Mouse (Mus musculus) spleen, adult 2 months (tissue): ENCODE data around the gene Lix1l.

Experiments used
- CTCF ChIP-seq: fragments of 200-500 bp; IDR thresholded peaks from 2 replicates; pipeline ENCODE4 v1.5.1; 2011; ENCODE audit warnings: mild to moderate bottlenecking, inconsistent platforms; ENCODE audit not compliant: insufficient read depth, insufficient read length, insufficient replicate concordance; ENCODE audit errors: extremely low read depth
- POLR2A ChIP-seq: fragments of 200-500 bp; IDR thresholded peaks from 2 replicates; pipeline ENCODE4 v1.6.1; 2011; ENCODE audit warnings: low read depth, low read length, inconsistent platforms

DNA sequence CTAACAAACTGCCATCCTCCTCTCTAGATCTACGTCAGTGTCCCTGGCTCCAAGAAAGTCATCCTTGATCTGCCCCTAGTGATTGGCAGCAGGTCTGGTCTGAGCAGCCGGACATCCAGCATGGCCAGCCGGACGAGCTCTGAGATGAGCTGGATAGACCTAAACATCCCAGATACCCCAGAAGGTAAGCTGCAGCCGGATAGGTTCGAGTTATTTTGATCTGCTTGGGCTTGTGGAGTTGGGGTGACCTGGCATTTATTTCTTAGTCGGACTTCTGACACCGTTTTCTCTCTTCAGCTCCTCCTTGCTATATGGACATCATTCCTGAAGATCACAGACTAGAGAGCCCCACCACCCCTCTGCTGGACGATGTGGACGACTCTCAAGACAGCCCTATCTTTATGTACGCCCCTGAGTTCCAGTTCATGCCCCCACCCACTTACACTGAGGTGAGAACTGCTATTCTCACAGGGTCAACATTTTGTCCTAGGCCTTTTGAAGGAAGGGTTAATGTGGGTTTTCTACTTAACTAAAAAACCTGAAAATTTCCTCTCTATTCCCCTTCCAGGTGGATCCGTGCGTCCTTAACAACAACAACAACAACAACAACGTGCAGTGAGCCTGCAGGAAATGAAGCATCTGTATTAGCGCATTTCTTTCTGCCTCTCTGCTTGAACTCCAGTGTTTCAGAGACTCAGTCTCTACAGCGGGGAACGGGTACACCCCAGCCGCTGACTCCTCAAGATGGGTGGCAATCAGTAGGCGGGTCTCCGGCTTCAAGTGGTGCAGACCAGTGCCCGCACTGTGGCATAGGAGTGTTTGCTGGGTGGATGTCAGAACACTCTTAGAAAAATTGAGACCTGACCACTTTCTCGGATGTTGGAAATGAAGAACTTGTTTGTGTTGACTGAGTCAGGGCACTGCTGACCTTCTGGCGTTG, 40.8 kb upstream of the Lix1l start:
- TF ChIP-seq CTCF, result no peak
- no peak for TF ChIP-seq POLR2A
